Mouse (Mus musculus) embryo, embryonic 10 days (tissue): ENCODE results near the gene Cryba1.
A peak's percentile ranks its signal among the peaks of the same experiment; 100 is the strongest.

Experiments used
- DNase-seq: peaks from one replicate; pipeline ENCODE4 v3.0.0-alpha.2; 2015; ENCODE audit warnings: low spot score

The Cryba1 gene

DNA sequence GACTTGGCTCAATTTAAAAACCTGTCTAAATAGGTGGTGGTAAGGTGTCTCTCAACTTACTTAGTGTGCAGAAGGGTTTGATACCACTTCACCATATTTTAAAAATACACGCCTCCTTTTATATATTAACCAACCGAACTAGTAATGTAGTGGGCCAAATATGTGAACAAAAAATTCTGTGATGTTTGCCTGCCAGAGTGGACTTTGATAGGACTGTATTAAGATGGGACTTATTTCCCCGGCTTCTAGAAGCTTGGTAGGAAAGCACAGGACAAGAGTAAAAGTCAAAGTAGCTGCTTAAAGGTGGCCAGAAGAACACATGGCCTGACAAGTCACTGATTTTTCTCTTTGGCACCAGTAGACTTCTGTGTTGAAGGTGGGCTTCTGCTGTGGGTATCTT lies 11.3 kb downstream of the Cryba1 start:
- DNase-seq, result no peak

DNA sequence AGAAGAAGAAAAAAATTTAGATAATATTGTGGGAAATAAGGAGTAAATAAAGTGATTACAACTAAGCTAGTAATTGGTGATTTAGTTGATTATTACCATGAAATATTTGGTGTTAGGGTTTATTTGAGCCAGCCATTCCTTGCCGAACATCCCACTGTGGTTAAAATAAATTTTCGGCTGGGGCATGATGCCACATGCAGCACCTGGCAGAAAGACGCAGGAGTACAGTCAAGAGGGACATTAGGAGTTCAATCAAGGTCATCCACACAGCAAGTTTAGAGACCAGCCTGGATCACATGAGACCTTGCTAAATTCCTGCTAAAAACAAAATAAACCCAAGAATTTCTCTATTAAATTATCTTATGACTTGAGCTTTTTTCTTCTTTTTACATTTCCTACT lies 16.0 kb downstream of the Cryba1 start:
- DNase-seq, result no peak

DNA sequence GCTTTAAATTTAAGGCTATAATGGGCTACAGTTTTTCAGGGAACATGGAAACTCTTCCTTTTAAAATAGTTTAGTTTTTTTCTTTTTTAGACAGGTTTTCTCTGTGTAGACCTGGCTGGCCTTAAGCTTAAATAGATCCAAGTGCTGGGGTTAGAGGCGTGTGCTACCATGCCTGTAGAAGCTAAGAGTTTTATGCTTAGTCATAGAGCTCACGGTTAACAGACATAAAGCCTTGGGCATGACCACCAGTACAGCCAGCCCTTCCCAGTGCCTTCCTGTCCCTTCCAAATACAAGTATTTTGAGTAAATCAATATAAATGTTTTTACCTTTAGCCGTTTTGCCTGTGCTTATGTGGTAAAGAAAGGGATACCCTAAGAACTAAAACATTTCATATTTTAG lies 19.2 kb downstream of the Cryba1 start:
- no peak for DNase-seq

DNA sequence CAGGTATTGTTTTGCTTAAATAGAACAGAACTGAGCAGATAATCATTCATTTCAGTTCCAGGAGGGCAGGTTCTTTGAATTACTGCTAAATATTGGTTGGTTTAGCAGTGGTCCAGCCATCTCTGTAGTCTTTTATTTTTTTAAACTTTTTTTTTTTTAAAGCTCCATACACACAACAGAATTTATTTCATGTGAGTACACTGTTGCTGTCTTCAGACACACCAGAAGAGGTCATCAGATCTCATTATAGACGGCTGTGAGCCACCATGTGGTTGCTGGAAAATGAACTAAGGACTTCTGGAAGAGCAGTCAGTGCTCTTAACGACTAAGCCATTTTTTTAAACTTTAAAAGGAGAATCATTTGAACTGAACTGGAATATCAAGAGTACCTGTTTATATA lies 27.9 kb downstream of the Cryba1 start:
- no peak for DNase-seq

DNA sequence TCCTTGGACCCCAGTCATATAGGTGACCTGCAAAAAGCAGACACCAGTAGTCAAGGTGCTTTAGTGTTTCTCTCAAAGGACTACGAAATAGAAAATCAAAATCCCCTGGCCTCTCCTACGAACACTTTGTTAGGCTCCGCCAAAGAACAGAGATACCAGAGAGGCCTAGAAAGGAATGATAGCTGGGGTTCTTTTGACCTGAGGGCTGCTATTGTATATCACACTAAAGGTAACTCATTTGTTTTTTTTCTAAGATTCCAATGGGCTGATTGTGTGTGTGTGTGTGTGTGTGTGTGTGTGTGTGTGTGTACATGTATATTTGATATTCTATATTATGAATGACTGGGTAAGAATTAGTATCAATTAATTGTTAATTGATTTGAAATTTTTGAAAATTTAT lies 32.1 kb downstream of the Cryba1 start:
- DNase-seq, result no peak

DNA sequence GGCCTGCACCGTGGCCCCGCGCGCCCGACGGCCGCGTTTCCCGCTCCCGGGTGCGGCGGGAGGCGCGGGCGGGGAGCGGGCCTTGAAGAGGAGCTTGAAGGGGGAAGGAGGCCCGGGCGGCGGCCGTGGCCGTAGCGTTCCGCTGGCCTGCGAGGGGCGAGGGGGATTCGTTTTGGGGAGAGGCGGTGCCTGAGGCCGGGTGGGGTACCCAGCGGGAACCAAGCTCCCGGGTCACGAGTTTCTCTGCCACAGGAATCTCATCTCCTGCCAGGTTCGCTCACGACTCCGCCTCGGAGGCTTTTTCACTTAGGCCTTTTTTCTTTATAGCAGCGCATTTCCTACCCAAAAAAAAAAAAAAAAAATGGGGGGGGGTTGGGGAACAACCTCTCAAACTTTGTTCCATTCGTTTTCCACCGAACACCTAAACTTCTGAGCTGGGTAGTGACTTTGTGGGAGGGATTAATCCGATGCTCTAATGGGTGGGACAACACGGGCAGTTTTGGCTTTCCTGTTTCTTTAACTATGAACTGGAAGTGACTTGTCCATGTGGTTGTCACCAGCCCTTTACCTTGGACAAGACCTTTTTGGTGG lies 37.4 kb downstream of the Cryba1 start:
- DNase-seq, result peak; percentile 52

DNA sequence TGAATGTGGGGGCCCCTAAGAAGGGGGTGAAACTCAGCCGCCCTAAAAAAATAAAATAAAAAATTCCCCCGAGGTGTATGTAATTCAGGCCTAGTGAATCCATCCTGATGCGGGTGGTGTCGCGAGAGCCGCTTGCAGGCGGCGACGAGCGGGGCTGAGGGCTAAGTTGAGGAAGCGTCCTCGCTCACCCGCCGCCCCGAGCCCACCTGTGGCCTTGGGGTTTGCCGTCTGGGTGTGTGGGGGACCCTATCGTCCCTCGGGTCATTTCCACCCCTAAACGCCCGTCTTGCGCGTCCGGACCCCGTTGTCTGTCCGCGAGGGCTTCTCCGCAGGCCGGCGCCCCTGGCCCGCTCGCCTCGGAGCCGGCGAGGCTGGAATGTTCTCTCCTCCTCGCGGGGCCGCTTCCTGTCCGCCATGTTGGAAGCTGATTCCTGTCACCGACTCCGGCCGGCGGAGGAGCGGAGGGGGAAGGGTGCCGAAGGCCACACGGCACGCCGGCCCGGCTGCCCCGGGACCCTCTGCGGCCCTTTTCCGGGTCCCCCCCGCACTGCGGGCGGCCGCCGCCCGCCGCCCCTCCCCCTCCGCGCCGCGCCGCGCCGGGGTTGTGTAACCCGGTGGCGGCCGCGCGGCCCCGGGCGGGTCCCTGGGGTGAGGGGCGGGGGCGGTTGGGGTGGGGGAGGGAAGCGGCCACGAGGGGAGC lies 38.1 kb downstream of the Cryba1 start:
- peak; percentile 82 for DNase-seq

DNA sequence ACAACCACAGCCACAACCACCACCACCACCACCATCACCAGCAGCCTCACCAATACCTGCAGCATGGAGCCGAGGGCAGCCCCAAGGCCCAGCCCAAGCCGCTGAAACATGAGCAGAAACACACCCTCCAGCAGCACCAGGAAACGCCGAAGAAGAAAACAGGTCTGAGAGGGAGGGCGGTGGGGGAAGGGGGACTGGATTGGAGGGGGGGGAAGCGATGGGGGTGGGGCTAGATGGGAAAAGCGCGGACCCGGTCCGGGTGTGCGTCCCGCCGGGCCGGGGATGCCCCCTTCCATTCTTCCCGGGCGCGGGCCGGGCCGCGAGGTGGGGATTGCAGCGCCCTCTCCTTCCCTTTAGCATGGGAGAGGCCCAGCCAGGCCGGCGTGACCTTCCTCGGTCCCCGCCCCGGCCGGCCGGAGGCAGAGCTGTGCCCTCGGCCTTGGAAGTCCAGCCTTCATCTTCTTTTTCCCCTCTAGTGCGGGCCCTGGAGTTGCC lies 38.7 kb downstream of the Cryba1 start:
- no peak for DNase-seq

DNA sequence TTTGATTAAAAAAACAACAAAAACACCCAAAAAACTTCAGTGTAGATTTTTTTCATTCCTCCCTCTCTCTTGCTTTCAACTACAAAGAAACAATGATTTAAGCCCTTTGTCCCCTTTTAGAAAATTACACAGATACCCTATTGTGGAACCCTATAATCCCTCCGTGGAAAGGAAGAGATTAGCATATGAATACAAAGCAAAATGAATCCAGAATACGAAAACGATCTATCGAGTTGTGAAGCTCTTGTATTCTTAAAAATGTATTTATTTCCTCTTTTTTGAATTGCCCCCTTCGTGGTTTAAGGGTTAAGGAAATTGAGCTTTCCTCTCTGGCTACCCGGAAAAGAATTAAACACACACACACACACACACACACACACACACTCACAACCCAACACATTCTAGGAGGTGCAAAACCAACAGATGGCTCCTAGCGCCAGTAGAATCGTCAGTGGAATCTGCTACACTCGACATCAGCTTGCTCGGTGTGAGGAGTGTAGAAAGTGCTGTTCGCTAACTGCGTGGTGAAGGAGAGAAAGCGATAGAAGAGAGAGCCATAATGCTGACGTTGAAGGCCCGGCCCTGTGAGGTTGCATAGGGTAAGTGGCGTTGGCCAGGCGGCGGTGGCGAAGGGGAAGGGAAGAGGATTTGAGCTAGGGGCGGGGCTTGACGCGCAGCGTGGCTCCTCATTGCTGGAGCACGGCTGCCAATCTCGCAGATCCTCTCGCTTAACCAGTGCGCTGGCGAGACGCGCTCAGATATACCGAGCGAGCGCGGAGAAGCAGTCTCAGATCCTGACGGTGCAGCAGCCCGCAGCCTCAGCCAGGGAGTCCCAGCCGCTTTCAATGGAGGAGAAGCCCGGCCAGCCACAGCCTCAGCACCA lies 39.5 kb downstream of the Cryba1 start, which contains the start of gene Nufip2:
TSS of gene Nufip2 (plus strand) at position 773 of the 883 bp plus-strand sequence.
- DNase-seq, result peak; percentile 100

DNA sequence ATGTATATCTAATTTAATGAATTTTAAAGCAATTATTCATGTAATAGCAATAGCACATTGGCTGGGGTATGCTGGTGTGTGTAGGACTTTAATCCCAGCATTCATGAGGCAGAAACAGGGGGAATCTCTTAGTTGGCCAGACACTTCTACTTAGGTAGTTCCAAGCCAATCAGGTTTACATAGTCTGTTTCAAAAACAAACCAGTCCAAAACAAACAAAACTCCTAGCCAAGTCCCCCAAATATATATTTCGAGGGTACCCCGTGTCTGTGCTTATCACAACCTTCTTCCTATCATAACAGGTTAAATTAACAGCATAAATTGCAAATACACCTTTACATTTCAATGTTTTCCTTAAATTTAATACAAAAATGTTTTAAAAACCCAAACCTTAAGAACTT lies 40.2 kb downstream of the Cryba1 start:
- DNase-seq, result no peak

DNA sequence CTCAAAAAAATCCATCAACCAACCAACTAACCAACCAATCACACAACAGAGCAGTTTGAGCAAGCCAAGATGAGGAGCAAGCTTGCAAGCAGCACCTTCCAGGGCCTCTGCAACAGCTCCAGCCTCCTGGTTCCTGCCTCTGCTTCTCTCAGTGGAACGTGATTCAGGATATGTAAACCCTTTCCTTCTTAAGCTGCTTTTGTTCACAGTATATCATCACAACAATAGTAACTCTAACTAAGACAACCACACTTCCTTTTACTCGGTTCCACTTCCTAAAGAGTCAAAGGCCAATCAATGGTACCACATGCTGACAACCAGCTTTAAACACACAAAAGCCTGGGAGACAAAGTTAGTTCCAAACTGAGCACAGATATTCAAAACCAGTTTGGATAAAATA lies 45.1 kb downstream of the Cryba1 start:
- DNase-seq, result no peak

DNA sequence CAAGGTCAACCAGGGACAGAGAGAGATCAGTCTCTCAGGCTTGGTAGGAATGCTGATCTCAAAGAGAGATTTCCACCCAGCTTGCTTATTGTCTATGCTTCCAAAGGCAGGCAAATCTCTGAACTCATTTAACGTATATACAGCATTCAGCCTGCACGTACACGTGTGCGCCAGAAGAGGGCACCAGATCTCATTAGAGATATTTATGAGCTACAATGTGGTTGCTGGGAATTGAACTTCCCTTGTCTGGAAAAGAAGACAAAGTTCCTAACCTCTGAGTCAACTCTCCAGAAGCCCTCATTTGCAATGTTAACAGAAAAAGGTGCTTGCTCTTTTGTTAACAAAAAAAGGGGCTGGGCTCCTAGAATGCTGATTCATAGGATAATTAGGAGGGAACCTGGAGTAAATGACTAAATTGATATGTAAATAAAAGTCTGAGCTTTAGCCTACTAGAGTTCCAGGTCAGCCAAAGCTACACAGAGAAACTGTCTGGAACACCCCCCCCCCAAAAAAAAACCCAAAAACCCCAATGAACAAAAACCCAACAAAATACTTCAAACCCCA lies 51.6 kb downstream of the Cryba1 start:
- peak; percentile 27 for DNase-seq

DNA sequence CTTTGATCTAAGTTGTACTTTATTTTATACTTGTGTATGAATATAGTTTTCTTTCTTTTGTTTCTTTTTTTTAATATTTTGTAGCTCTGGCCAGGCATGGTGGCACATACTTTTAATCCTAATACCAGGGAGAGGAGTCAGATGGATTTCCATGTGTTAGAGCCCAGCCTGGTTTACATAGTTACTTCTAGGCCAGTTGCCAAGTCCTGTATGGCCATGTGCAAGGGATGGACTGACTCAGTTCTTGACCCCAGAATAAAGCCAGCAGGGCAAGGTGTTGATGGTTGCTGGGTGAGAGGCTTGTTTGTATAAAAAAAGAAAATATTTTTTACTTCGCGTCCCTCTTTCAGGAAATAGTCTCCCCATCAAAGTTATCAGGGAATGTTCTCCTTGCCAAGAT lies 52.3 kb downstream of the Cryba1 start:
- DNase-seq, result no peak
